Mouse (Mus musculus) embryo, embryonic 10 days (tissue): Measurements from ENCODE around the gene Inpp4a.
A peak's percentile ranks its signal among the peaks of the same experiment; 100 is the strongest.

Experiments used
- DNase-seq: peaks from one replicate; pipeline ENCODE4 v3.0.0-alpha.2; 2015; ENCODE audit warnings: low spot score

Inpp4a gene

DNA sequence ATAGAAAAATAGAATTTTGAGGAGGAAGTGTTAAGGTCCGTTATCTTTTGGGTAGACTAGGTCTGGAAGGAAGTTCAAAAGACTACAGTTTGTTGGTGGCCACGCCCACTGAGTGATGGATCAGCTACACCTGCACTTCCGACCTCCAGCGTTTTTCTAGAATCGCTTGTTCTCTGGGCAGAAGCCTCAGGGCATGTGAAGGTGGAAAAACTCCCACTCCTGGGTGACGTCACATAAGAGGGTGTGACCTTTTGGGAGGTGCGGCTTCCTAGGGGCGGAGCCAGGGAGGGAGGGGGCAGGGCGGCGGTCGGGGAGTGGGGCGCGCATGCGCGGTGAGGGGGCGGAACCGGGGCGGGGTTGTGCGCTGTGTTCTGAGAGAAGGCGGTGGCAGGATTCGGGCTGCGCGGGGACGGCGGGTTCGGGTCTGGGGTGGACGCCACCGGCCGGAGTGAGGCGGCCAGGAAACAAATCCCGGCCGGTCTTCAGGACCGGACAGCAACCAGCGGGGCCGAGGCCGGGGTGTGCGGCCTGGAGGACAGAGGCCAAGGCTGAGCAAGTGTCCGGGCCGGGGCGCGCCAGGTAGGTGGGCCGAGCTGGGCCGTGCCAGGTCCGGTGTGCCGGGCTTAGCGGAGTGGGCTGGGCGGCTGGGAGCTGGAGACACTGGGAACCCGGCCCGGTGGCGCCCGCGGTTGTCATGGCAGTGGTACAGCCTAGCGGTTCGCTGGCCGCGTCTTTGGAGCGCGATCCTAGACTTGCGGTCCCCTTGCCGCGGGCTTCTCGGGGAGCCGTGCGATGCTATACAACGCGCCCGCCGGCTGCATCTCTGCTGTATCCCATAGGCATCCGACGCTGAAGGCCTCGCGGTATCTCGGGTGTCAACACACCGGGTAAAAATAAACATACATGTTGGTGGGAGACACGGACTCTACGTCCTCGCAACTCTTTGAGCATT is at the start of gene Inpp4a:
TSS of gene Inpp4a (plus strand) at position 326 of the 952 bp plus-strand sequence.
- peak; percentile 92 for DNase-seq

DNA sequence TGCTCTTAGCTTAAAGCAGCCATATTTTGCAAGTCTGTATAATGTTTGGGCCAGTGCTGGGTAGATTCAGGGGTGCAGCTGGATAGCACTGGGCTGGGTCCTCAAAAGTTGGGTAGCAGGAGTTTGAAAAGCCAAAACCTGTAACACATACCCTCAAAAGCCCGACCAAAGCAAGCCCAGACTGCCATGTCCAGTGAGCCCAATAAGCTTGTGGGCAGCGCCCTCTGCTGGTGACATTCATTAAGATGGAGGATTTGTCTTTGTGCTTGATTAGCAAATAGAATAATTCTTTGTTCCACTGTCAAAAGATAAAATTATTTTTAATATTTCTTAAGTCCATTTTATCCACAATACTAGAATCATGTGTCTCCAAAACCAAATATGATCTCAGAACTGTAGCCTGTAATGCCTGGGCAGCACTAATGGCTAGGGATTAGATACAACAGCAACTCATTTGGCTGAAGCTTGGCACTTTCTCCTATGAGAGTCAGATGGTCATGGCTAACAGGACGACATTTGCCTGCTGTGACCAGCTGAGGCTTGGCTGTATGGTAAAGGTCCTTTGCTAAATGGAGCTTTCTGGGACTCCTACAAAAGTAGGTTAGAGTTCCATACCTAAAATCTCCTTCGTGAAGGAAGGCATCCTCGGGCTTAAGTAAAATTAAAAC is 48.9 kb upstream of the Inpp4a start:
- DNase-seq: peak; percentile 91

DNA sequence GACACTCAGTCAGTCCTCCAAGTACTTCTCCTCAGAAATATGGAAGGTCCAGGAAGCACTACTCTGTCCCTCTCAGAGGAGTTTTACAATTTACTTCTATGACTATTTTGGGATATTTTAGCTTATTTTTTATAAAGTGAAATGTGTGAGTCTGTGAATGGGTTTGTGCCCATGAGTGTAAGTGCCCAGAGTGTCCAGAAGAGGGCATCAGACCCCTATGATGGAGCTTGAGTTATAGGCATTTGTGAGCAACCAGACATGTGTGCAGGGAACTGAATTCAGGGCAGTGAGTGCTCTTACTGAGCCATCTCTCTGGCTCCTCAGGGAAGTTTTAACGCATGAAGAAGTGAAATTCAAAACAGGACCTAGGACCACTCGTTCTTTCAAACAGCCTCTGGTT is 41.2 kb upstream of the Inpp4a start:
- no peak for DNase-seq

DNA sequence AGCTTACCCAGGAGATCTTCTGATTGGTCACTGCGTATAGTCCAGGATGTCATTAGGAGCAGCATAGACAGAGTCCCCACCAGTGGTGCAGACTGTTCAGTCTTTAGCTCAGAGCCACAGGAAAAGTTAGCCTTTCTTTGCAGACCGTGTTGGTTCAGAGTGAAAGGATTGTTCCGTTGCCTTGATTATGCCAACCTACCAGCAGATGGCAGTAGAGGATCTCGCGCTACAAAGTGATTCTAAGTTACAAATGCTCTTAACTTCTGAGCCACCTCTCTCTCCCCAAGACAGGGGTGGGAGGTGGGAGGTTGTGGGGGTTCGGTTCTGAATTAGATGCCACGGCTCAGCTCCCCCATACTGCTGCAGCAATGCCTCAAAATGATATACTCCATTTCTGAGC is 27.2 kb upstream of the Inpp4a start:
- DNase-seq: peak; percentile 89

DNA sequence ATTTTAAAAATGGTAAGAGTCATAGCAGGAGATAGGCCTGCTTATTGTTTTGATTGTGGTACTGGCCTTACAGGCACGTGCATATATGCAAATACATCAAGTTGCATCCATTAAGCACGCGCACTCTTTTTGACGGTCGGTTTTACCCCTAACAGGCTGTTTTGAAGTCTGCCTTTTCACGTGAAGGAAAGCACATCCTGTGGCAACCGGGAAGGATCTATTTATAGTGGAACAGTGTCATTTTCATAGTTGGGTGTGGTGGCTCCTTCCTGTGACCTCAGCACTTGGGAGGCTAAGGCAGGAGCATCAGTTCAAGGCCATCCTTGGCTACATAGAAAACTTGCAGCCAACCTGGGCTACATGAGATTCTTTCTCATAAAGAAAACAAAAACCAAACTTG is 13.1 kb upstream of the Inpp4a start:
- no peak for DNase-seq

DNA sequence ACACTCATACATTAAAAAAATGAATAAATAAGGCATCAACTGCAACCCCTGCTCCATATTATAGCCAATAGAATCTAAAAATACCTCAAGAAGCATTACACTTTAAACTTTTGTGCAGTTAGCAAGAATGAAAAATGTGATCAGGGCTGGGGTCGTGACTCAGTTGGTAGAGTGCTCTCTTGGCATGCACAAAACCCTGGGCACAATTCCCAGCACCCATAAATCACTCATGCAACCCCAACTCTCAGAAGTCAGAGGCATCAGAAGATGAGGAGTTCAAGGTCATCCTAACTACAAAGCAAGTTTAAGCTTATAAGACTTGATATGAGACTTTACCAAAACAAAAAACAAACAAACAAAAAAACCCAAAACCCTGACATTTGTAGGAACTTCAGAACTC is 11.9 kb upstream of the Inpp4a start:
- no peak for DNase-seq

DNA sequence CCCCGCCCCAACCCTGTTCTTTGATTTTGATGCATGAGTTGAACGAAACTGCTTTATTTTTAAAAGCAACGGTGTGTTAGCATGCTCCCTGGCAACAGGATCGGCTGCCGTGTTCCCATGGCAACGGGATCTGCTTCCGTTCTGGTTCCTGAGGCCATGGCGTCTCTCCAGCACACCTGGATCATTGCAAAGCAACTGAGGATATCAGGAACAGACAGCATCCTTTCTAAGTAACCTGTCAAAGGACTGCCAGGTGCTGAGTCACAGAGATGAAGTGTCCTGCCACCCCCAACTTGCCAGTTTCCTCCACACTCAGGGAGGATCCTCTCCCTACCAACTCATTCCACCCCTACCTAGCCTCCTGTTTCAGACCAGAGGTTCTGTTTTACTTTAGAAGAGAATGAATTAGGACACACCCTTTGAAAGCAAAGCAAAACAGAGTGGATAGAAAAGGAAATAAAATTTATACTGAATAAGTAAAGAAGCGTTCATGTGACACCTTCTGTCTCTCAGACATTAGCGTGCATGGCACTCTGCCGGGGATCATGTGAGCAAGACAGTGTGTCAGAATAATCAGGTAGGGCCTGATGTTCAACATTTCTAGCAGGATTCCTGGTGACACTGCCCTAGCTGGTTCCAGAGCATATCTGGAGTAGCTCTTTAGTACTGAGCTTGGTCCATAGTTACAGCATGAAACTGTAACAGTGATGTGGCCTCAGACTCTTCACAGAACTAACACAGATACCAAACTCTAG is 11.3 kb upstream of the Inpp4a start:
- no peak for DNase-seq

DNA sequence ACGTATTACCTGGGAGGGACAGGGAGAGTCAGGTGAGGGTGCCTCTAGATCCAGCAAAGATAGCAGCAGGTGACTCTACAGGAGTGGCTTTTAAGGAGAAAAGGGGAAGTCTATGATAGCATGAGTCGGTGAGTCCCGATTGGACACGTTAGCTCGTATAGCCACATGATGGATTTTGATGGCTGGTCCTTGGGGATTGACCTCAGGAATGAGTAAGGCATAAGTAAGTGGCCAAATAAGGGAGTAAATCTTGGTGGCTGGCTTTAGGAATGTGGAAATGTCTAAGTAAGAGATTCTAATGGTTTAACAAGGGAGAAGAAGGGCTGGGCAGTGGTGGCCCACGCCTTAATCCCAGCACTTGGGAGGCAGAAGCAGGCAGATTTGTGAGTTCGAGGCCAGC is 10.7 kb upstream of the Inpp4a start:
- no peak for DNase-seq

DNA sequence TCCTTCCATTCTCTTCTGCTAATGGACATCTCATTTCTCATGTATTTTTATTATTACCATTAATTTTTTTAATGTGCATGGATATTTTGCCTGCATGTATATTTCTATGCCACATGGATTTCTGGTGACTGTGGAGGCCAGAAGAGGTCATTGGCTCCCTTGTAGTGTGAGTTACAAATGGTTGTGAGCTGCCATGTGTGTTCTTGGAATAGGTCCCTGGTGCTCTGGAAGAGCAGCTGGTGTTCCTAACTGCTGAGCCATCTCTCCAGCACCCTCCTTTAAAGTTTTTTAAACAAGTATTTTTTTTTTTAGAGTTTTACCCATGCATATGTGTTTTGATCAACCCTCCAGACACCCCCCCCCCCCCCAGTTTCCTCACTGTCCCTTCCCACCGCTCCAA is 3.3 kb upstream of the Inpp4a start:
- DNase-seq: no peak

DNA sequence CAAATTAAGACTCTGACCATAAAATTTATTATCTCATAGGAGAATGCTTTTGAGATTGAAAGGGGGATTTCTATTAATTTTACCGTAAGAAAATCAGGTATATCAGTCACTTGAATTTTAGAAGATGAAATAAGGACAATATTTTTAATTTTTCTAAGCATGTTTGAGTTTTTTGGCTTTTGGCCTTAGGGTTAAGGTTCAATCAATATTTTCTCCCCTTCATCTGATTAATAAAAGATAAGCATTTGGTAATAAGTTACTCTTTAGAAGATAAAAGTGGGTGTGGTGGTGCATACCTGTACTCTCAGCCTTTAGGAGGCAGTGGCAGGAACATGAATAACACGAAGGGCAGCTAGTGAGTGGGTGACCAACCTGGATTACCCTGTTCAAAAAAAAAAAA is 761 bp upstream of the Inpp4a start:
- no peak for DNase-seq

DNA sequence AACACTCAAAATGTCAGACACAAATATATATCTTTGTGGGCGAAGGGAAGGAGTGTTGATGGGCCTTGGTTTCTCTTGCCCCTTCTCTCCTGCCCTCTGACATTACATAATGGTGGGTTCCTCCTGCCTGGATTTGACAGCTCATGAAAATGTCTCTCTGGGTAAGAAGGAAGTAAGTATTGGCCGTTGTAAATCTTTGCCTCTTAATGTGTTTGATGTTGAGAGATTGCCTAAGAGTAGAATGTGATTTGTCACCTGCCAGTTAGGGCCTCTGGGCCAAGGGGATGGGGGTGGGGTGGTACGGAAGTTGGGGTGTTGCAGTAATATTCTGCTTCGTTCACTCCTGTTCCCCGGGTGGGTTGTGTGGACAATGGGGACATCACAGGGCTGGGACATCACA is 985 bp downstream of the Inpp4a start:
- DNase-seq: no peak

DNA sequence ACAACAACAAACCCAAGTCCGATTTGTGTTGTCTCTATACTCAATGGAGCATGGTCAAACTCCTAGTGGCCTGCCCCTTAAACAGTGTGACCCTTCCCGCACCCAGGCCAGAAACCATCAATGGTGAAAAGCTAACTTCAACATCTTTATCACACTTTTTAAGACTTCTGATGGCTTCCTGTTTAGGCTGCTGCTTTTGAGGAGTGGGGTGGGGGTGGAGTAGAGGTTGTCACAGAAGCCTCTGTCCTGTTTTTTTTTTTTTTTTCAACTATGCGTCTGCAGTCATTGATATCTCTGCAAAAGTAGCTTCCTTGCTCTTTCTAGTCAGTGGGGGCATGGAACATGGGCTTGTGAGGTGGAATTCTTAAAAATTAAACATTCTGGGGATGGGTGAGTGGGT is 3.1 kb downstream of the Inpp4a start:
- DNase-seq: no peak

DNA sequence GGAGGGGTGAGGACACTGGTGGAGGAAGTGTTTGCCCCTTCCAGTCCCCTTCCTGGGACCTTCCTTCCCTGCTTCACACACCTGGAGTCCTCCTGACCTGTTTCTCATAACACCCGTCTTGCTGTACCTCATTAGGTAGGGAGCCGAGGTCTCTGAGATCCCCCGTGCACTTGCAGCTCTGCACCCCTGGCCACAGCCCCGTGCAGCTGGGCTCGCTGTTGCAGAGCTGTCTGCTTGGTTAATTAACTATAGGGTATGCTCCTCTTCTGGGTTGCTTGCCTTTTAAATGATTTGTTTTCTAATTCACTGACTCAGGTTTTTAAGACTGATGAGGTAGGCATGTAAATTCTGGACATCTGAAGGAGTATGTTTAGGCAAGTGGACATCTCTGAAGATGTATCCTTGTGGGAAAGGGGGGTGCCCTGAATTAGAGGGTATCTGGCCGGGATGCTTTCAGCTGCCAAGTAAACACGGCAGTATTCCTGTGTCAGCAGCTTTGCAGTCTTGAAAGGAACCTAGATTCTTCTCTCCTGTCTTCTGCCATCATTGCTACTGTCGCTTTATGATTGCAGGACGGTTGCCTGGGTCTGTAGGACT is 6.1 kb downstream of the Inpp4a start:
- DNase-seq: no peak

DNA sequence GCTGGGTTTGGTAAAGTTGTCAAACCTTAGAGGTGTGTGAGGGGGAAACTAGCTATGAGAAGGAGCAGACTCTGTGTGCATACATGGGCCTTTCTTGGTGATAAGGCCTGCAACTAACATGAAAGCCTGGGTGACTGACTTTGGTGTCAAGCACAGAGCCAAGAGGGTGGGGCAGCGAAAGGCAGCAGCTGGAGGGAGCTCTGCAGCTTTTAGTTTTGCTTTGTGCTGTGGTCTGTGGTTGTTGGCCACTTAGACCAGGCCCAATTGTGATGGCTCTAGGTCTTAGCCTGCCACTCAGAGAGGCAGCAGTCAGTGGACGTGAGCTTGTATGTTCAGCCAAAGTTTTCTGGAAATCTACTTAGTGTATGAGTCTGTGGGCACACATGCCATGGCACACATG is 7.9 kb downstream of the Inpp4a start:
- DNase-seq: no peak

DNA sequence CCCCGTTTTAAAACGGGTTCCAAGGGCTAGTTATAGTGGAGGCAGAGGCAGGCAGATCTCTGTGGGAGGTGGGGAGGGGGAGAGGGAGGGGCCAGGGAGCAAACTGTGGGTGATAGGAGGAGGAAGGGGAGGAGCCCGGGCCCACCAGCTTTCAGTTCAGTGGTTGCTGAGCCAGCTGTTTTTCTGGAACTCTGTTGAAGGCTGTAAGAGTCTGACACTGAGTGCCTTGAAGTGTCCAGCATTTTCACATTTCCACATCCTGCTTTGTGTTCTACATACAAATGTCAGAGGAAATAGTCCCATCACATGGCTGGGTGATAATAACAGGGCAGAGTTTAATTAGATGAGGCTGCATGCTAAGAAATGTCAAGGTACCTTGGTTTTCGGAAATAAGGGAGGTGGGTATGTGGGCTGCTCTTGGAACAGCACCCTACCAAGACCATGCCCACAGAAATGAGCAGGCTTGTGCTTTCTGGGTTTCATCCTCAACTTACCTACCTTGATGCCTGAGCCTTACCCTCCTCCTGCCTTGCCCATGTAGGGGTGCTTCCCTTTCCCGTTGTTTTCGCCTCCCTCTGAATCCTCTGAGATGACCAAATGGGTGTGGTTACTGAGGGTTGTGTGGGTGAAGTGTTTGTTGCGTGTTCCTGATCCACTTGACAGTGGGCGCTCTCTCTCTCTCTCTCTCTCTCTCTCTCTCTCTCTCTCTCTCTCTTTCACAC is 8.5 kb downstream of the Inpp4a start:
- DNase-seq: no peak

DNA sequence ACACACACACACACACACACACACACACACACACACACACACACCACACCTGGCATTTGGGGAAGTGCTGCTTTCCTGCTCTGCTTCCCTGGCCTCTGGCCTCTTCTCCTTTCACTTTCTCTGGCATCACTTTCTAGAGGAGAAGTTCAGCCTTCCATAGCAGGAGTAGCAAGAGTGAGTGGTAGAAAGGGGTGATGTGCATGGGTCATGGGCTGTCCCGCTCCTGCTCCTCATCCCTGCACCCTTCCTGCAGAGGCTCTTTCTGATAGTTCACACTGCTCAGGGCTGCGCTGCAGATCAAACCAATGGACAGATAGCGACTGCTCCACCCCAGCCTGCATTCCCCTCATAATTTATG is 9.1 kb downstream of the Inpp4a start:
- no peak for DNase-seq

DNA sequence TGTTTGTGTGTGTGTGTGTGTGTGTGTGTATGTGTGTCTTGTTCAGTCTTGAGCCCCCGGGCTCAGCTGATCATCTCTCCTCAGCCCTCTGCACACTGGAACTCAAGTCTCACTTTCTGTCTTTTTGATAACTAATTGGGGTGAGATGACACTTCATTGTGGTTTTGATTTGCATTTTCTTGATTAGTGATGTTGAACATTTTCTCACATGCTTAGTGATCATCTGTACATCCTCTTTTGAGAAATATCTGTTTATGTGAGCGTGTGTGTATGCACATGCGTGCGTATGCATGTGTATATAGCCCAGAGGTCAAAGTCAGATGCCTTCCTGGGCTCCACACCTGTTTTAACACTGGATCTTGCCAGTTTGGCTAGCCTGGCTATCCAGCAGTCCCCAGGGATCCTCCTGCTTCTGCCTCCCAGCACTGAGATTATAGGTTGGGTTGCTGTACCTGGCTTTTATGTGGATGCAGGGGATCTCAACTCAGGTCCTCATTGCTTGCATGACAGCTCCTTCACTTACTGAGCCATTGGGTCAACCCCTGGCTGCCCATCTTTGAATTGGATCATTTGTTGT is 10.4 kb downstream of the Inpp4a start:
- no peak for DNase-seq

DNA sequence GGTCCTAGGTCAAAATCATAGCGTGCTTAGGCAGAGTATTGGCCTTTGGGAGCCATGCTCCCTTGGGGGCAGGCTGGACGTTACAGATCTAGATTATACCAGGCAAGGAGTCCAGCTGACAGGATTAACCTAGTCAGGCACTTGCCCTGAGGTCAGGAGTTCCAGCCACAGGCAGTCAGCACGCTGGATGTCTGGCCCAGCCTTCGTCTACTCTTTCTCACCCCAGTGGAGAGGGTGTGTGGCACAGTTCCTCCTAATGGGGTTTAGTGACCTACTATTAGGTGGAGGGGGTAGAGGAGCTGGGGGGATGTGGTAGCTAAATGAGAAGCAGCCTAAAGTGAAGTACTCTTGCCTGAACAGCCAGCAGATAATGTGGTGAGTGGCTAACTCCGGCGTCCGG is 14.7 kb downstream of the Inpp4a start:
- DNase-seq: no peak

DNA sequence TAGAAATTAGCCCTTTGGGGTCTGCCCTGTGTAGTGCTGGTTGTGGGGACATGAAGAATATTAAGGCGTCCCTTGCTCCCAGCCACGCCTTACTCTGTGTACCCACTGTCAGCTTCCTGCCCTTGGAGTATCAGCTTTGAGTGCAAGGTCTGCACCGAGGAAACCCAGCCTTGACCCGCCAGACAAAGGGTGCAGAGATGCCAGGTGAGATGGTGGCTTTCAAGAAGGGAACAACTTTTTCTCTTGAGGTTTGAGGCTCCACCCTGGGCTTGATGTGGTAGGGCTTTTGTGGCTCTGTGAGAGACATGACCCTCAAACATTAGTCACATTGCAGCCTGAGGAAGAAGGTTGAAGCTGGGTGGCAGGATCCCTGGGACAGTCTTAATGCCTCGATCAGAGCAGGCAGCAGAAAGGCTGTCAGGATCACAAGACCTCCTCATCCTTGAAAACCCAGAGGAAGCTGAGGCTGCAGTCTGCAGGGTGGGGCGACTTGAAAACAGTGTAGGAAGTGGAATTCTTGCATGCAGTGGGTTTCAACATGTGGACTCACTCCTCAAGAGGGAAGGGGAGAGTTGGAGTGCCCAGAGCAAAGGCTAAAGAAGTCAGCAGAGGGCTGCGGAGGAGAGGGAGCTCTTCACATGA is 18.1 kb downstream of the Inpp4a start:
- no peak for DNase-seq

DNA sequence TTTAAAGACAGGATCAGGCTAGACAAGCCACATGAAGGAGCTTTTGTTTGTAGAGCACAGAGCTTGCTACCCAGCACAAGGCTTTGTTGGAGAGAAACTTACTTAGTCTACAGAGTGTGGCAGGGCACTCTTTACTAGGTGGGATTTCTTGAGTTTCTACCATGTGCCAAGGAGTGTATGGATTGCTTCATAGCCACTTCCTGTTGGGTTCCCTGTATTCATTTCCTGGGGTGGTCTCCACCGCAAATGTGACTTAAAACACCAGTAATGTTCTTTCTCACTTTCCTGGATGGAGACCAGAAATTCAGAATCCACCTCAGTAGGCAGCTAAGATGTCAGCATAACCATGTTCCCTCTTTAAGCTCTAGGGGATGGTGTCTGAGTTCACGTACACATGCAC is 18.9 kb downstream of the Inpp4a start:
- no peak for DNase-seq

DNA sequence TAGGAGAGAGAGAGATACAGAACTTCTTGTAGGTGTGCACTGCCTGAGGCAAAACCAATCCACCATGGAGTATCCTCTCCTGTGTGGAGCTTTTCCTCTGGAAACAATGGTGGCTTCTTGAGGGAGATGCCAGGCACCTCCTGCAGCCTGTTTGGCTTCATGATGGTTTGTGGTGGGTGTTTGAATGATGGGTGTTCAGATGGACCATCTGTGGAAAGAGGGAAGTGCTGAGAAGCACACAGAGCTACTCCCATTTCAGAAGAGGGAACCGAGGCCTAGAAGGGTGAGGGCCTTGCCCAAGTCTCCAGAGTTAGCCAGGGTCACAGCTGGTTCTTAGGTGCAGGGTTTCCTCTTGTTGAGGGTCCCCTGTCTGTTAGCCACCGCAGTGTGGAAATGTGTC is 23.0 kb downstream of the Inpp4a start:
- DNase-seq: no peak
